Mouse (Mus musculus) MEL (cell line): ENCODE measurements at regions not wholly inside any gene's neighbourhood (a gene's known extent, or its start where the extent isn't known, plus 50 kb on each side); places are given as distances from the start of the nearest gene placed in this dataset.

Experiments used
- CHD2 ChIP-seq: IDR thresholded peaks from 2 replicates; pipeline ENCODE4 v1.6.1; 2011; ENCODE audit warnings: low read length, improper control_type of control experiment
- CTCF ChIP-seq, 3 experiments: IDR thresholded peaks in 2 of 3; conservative IDR thresholded peaks in 1 of 3; 2 replicates each; pipeline ENCODE4 v1.5.1; 2011 to 2012; ENCODE audit warnings: low read length in 3 of 3, low read depth in 2 of 3, mild to moderate bottlenecking in 2 of 3, improper control_type of control experiment in 1 of 3, inconsistent platforms in 1 of 3, mixed read lengths in 1 of 3, moderate library complexity in 1 of 3; ENCODE audit not compliant: control insufficient read depth in 1 of 3, insufficient read depth in 1 of 3, poor library complexity in 1 of 3, severe bottlenecking in 1 of 3
- POLR2A ChIP-seq, 2 experiments: IDR thresholded peaks; 2 replicates each; pipeline ENCODE4 v1.6.1; 2011 to 2012; ENCODE audit warnings: low read length in 2 of 2, mild to moderate bottlenecking in 2 of 2, control low read depth in 1 of 2, improper control_type of control experiment in 1 of 2, low read depth in 1 of 2, moderate library complexity in 1 of 2; ENCODE audit not compliant: control insufficient read depth in 1 of 2, insufficient read depth in 1 of 2, poor library complexity in 1 of 2
- RCOR1 ChIP-seq: IDR thresholded peaks from 2 replicates; pipeline ENCODE4 v1.6.1; 2012; ENCODE audit warnings: low read depth, mild to moderate bottlenecking, inconsistent platforms, low read length, improper control_type of control experiment
- TCF12 ChIP-seq: IDR thresholded peaks from 2 replicates; pipeline ENCODE4 v1.6.1; 2014; ENCODE audit warnings: low read depth, mild to moderate bottlenecking, inconsistent platforms, low read length, improper control_type of control experiment, moderate library complexity
- ZKSCAN1 ChIP-seq: IDR thresholded peaks from 2 replicates; pipeline ENCODE4 v1.6.1; 2012; ENCODE audit warnings: low read depth, mild to moderate bottlenecking, inconsistent platforms, low read length, improper control_type of control experiment, moderate library complexity

DNA sequence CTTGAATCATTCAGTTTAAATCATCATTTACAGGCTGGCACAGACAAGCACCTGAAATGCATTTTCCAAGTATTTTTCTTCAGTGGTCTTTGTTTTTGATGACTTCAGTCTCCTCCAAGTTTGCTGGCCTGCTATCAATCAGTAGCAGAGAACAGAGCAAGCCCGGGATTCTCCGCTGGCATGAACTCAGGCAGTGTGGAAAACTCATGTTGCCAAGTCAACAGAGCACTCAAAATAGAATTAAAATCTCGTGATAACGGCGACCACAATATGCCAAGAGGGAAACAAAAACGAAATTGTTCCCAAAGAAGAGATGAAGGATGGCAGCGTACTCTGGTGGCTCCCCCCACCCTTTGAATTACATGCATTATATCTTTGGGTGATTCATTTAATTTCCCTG lies 190.9 kb upstream of the Fat4 start:
- TF ChIP-seq POLR2A (IDR thresholded peaks at IDR 0.05; ENCODE audit: control insufficient read depth in 1 of 2, insufficient read depth in 1 of 2, low read depth in 1 of 2, low read length in 2 of 2, poor library complexity in 1 of 2), result no peak
- TF ChIP-seq CTCF (IDR thresholded peaks at IDR 0.05 in 2 of 3, conservative IDR thresholded peaks at IDR 0.05 in 1 of 3; ENCODE audit: control insufficient read depth in 1 of 3, insufficient read depth in 1 of 3, low read depth in 2 of 3, low read length in 3 of 3, poor library complexity in 1 of 3, severe bottlenecking in 1 of 3), result no peak
- no peak for TF ChIP-seq ZKSCAN1
- no peak for TF ChIP-seq TCF12
- no peak for TF ChIP-seq CHD2
- TF ChIP-seq RCOR1, result no peak
